Mouse (Mus musculus) cerebellum, postnatal 25 days (tissue): ENCODE data around the gene Wnt9a.

Experiments used
- DNase-seq, 2 experiments: peaks; one replicate each; pipeline ENCODE4 v3.0.0; 2021; ENCODE audit warnings: mixed read lengths in 2 of 2

Wnt9a gene

GRCm38 (mm10) chr11:59305008-59305820 lies 1.5 kb upstream of the Wnt9a start:
- DNase-seq = no peak

DNA sequence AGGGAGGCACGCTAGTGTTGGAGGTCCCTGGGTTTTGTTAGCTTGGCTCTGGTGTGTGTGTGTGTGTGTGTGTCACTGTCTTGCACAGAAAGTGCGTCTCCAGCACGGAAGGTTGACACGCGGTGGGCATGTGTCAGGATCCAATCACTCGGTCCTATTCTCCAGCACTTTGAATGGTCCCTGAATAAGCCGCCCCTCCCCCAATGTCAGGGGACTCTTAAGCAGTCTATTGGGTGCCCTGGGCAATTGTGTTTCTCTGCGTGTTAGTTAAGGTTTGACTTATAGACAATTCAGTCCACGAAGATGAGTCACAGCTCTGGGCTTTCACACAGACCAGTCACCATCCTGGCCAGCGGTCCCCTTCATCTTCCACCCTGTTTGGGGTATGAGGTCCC lies 910 bp upstream of the Wnt9a start:
- DNase-seq = no peak

GRCm38 (mm10) chr11:59307422-59308163 lies 865 bp downstream of the Wnt9a start:
- peak; percentile 85 to 91 for DNase-seq

DNA sequence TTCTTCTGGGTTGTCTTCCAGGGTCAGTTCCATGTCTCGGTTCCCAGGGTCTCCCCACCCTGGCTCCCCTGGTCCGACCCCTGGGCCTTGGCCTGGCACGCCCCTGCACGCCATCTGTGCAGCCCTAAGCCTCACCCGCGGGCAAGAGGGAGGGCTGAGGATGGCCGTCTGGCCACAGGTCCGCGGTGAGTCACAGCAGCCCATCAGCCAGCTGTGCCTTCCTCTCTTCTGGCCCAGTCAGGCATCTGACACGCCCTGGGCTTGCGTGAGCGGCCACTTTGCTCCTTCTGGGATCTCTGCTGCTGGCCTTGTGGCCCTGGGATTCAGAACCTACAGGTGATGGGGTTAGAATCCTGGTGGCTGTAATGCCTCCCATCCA lies 1.4 kb downstream of the Wnt9a start:
- peak in 1 of 2 experiments; percentile 35 for DNase-seq

DNA sequence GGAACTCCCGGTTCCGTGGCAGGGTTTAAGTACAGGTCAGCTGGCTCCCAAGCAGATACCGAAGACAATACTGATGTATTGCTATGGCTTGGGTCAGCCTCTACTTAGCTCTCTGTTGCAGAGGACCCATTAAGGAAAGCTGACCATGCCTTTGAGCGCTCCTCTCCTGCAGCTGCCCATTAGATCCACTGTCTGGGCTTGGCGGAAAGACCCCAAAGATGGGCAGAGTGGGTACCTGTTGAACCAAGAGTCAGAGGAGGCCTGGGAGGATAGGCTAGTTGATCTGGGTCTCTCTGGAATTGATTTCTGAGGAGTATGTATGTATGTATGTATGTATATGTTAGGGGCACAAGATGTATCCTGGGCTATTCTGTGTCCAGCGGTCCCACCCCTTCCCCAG lies 1.9 kb downstream of the Wnt9a start:
- no peak for DNase-seq

- no peak for DNase-seq
Measured at GRCm38 (mm10) chr11:59309106-59309805, 2.5 kb downstream of the Wnt9a start.

GRCm38 (mm10) chr11:59309976-59310375 lies 3.2 kb downstream of the Wnt9a start:
- DNase-seq = no peak

DNA sequence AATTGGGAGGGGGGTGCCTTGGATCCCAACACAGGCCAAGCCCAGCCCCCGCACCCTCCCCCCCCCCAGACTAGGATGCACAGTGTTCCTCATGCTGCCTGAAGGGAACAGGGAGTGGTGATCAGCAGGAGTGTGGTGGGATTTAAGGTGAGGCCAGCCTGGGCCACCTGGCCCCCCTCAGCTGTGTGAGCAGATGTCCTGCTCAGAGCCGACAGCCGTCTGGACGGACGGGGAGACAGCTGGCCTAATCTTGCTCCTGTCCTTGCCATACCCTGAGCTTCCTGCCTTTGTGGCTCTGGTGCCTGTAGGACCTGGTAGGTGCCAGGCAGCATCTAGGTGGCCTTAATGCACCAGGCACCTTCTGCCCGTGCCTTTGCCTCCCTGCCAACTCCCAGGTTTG lies 5.3 kb downstream of the Wnt9a start:
- no peak for DNase-seq

DNA sequence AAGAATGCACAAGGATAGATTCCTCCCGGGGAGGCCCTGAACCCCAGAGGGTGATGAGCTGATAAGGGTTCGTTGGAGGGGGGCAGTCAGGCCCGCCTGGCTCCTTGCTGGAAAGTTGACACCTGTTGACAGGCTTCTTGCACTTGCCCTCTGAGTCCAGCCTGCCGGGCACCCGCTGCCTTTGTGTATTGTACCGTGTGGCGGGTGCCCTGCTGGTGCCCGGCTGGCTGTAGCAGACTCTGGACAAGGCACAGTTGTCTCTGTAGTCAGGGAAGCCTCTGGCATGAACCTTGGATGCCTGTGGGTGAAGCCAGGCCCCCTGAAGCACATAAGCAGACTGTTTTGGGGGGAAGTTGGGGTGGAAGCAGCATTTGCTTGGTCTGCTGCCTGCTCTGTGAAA lies 5.8 kb downstream of the Wnt9a start:
- no peak for DNase-seq

DNA sequence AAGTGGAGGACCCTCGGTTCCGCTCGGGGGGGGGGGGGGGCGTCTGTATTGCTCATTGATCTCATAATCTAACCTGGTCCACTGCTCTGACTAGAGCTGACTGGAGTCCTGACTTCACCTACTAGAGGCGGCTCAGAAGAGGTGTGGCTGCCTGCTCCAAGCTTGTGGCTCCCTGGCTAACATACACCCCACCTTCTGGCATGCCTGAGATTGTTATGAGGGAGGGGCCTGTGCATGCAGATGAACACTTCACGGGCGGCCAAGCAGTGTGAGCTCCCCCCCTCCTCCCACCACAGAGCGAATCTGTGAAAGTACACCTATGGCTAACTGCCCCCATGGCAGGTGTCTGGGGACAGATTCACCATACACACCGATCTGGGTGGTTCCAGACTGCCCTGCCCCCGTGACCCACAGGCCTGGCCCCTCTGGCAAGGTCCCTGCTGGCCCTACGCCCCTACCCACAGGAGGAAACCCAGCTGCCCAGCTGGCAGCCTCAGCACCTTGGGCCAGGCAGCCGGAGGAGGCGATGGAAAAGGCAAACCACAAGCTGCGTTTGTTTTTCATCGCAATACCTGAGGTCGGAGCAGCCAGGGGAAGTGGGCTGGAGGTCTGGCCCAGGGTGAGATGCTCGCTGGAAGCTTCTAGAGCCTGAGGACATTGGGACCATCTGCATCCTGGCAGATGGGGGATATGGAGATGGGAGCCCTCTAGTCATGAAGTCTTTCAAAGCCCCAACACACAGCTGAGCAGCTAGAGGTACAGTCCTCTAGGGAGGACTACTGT lies 6.5 kb downstream of the Wnt9a start:
- DNase-seq = no peak

DNA sequence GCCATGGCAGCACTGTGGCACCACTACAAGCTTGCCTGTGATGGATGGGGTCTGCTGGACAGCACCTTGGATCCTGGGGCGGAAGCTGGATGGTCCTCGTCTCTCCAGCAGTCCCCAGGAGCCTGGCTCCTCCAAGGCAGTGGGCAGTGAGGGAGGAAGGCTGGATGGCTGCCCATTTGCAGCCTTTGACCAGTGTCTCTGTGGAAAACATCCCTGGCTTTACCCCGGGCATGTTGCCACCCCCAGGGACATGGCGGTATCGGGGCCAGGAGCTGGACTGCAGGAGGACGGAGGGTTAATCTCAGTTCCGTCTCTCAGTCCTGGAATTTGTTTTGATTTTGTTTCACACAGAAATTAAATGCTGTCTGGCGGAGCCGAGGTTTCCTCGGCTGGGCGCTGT lies 7.2 kb downstream of the Wnt9a start:
- DNase-seq = peak in 1 of 2 experiments; percentile 48

DNA sequence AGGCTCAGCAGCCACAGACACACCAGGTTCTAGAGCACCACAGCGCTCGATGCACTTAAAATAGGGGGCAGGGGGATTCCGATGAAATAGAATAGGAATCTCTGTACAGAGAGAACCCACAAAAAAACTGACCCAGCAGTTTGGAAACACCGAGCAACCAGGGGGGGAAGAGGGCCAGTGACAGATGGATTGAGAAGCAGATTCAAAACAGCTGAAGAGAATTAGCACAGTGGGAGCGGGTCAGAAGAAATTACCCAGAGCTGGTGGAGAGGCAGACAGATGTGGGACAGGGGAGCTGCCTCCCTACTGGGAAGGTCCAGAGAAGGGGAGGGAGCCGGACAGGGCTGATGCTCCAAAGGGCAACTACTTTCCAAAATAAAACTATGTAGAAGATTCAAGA lies 9.8 kb downstream of the Wnt9a start:
- DNase-seq = no peak

- no peak for DNase-seq
Measured at GRCm38 (mm10) chr11:59322988-59323387, 16.3 kb downstream of the Wnt9a start.

- DNase-seq = no peak
Measured at GRCm38 (mm10) chr11:59324777-59325176, 18.0 kb downstream of the Wnt9a start.

DNA sequence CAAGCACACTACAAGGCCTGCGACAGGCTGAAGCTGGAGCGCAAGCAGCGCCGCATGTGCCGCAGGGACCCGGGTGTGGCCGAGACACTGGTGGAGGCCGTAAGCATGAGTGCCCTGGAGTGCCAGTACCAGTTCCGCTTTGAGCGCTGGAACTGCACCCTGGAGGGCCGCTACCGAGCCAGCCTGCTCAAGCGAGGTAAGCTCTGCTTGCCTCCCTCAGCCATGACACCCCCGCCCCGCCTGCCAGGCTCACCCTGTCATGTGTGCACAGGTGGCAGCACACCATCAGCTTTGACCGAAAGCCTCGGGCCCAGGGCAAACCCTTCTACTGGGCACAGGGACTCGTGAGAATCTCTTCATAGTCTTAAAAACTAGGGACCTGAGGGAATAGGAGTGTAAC lies 20.9 kb downstream of the Wnt9a start:
- DNase-seq = no peak

- no peak for DNase-seq
Measured at GRCm38 (mm10) chr11:59329616-59330015, 22.9 kb downstream of the Wnt9a start.

GRCm38 (mm10) chr11:59330560-59330959 lies 23.8 kb downstream of the Wnt9a start:
- peak; percentile 59 to 78 for DNase-seq

GRCm38 (mm10) chr11:59331167-59331869 lies 24.6 kb downstream of the Wnt9a start:
- DNase-seq = no peak

DNA sequence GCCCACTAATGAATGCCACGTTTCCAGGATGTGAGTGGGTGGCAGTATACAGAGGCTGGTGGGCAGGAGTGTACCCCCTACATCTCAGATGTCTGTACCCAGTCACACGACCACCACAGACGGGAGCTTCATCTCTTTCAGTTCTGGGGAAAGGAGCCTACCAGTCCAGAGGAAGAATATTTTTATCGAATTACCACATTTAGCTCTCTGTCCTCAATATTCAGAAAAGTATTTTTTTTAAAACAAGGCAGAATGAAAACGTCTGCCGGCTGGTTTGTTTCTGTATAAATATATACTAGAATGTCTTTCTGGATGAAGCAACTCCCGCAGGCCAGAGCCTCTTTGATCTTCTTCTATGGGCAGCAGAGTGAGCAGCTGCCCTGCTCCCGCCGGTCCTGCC lies 26.2 kb downstream of the Wnt9a start:
- no peak for DNase-seq

GRCm38 (mm10) chr11:59335150-59335549 lies 28.4 kb downstream of the Wnt9a start:
- DNase-seq = no peak

DNA sequence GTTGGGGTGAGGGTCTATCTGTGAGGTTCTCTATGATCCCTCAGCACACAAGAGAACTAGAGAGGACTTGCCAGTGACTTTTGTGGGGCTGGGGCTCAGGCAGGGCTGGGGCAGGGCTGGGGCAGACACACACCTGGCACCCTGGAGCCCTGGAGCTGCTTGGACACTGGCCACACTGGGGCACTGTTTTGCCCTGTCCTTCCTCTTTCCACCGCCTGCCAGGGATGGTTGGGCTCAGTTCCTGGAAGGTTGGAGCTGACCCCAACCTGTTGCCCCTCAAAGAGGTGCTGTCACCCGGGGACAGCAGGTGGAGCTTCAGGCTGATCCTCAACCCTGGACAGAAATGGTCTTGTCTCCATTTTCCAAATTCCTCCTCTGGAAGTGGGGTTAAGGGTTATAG lies 29.2 kb downstream of the Wnt9a start:
- no peak for DNase-seq

DNA sequence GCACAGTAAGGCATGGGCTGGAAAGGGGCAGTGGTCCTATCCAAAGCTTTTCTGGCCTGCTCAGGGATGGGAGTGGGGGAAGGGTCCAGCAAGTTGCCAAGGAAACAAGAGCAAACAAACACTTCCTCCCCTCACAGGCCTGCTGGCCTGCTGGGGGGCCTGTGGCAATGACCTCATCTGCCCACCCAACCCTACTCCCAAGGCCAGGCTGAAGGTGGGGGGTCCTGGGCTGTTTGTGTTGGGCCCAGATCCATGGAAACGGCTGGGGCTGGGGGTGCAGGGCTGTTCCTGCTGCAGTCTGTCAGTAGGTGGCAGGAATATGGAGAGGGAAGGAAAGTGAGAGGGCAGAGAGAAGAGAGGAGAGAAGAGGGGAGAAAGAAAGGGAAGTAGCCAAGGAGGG lies 29.7 kb downstream of the Wnt9a start:
- no peak for DNase-seq
